Mouse (Mus musculus) gastrocnemius, postnatal 4 days (tissue): ENCODE measurements at regions not wholly inside any gene's neighbourhood (a gene's known extent, or its start where the extent isn't known, plus 50 kb on each side); places are given as distances from the start of the nearest gene placed in this dataset.

Source experiments
- DNase-seq, 2 experiments: peaks; one replicate each; pipeline ENCODE4 v3.0.0; 2021 to 2022; ENCODE audit warnings: low spot score in 2 of 2, mixed read lengths in 2 of 2

DNA sequence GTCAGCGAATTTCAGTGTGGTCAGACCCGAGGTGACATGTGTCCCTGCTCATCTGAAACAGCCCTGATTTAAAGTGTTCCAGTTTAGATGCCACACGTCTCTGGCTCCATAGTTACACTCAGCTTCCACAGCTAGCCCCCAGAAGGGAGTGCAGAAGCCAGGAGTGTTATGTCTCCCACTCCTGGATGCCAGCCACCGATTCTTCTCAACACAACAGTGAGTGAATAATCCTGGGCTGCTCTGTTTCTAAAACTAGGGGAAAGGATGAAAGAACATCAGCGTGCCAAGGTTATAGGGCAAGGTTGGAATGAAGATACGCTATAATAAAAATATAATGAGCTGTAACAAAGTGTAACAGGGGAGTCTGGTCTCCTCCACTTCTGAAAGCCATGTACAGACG is 51.5 kb upstream of the Stmnd1 start:
- DNase-seq = no peak

DNA sequence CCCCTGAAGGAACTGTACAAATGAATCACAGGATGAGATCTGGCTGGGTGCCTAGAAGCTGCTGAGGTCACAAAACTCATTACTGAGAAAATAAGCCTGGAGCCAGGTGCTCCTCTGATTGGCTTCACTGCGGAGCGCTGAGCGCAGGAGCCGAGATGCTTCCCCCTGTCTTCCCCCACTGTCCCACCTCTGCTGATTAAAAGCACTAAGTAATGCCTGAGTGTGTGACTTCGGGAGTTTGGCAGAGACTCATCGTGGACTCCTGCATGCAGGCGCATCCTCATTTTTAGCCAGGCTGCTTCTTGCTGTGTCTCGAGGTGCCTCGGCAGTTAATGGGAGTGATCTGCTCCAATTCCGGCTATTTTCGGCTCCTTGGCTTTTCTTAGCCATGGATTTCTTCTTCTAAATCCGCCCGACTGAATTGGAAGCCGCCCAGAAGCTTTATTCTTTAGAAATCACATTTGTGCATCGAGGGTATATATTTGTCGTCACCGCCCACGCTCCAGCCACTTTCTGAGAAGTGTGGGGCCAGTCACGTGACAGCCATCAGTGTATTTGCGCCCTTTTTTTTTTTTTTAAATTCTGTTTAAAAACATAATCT is 55.3 kb upstream of the Stmnd1 start:
- peak in 1 of 2 experiments; percentile 56 for DNase-seq

DNA sequence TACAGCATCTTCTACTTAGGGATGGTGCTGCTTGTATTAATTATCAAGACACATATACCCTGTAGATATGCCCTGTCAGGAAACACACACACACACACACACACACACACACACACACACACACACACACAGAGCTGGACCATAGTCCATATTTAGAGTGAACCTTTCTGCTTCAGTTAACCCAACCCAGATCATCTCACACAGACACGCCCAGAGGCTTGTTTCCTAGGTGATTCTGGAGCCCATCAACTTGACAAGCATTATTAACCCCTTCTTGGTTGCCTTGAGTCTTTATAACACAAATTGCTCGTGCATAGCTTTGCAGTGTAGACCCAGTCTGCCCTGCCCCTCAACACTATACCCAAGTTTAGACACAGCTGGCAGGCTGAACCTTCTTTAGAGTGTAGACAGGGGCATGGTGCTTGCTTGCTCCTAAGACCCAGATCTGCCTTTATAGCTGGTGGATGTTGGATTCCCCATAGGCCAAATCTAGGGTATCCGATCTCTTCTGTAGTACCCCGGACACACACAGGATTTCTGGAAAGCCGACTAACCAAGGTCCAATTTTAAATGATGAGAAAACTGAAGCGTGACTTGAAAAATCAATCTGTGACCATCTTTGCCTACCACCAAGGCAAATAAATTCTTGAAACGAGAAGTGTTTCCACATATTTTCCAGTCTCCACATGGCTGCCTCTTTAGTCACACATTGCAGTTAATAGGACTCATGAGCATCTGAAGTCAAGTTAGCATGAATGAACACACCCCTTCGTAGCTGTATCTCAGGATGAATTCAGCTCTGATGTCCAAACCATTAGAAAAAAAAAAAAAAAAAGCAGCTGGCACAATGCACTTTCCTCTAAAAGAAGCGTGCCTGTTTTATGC is 56.3 kb upstream of the Stmnd1 start:
- no peak for DNase-seq

DNA sequence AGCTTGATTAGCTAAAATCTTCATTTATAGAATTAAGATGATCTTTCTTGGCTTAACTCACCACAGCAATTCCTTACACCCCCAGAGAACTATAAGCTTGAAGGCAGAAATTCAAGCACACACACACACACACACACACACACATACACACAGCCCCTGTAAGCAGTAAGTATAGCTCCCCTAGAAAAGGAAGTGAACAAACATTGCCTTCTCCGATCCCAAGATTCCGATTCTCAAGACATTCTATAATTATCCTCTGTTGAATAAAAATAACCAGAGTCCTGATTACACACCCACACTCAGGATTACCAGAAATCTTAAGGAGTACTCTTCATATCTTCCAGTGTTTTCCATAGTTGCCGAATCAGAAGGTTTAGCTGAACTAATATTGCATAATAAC is 70.0 kb upstream of the Stmnd1 start:
- no peak for DNase-seq

DNA sequence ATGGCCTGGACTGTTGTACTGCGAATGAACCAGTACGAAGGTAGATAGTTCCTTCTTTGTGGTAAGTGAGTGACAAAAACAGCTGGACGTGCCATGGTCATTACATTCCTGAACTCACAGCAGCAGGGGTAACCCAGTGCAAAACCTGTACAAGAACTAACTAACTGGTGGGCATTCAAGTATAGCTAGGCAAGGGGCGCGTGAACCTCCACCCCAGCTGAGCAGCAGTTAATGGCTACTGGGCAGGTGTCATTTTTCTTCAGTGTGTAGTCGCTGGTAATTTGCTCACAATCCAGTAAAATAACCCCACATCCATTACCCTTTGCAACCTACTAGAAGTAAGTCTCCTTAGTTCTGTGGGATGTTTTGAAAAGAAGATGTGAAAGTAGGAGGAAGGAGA is 70.9 kb upstream of the Stmnd1 start:
- no peak for DNase-seq

DNA sequence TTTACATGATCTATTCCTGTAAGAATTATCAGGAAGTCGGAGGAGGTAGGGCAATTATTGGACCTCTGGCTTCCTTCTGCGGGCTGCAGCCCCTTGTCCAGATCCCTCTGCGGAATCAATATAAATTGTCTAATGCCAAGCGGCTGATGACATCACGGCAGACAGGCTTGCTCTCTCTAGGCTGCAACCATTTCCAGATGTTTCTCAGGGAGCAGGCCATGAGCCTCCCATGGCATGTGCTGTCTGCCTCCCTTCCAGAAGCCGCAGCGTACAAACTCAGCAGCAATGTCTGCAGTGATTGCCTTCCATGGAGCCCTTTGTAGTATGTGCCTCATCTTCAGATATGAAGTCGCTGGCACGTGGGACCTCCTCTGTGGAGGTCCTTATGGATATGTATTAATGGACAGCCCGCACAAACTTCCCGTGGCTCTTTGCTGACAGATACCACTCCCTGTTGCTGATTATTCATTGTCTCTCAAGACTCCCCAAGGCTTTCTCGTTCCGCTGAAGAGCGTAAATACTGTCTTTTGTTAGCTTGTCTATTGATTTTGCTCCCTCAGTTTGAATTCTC is 72.4 kb upstream of the Stmnd1 start:
- DNase-seq = no peak

DNA sequence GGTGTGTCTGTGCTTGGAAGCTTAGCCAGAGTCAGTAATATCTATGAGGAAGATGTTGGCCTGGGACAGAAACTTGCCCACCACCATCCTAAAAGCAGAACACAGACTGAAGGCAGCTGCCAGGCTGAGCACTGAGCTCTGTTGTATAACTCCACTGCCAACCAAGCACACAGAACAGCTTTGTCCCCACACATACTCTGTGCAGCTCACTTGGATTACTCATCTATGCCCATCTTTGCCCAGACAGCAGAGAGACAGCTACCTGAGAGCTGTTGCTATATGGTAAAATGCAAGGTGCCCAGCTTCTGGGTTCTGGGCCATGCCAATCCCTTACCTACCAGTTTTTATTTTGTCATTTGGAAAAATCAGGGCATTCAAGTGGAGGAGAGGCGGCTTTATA is 80.4 kb upstream of the Stmnd1 start:
- DNase-seq = no peak

DNA sequence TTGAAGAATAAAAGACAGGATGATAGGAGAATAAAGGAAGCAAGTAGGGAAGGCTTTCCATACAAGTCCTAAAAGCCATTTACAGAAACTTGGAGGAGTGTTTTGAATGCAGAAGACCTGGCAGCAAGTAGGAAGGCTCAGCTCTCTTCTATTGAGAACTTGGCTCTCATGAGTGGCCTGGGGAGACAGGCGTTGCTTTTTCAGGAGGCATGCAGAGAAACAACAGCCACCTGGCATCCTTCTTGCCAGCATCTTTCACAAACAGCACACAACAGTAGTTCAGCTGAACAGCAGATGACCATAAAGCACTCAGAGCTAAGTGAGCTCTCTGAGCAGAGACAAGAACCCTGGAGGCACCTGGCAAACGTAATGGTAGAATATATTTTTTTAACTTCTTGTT is 83.8 kb upstream of the Stmnd1 start:
- DNase-seq = no peak

DNA sequence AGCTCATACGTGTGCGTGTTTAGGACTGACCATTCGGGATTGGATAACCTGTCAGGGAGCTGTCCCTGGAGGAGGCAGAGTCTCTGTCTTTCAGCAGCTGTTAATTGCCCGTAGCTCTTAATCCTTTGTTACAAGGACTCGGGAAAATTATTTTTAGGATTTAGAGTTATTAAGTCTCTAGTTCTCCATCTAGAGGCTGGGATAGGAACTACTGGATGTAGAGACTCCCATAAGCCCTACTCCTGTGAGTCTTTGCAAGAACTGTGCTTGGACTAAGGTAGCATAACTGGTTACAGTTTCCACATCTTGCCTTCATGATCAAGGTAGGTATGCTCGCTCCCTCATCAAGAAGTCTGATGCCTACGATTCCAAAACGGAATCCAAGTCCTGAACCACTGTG is 90.7 kb upstream of the Stmnd1 start:
- DNase-seq = no peak

DNA sequence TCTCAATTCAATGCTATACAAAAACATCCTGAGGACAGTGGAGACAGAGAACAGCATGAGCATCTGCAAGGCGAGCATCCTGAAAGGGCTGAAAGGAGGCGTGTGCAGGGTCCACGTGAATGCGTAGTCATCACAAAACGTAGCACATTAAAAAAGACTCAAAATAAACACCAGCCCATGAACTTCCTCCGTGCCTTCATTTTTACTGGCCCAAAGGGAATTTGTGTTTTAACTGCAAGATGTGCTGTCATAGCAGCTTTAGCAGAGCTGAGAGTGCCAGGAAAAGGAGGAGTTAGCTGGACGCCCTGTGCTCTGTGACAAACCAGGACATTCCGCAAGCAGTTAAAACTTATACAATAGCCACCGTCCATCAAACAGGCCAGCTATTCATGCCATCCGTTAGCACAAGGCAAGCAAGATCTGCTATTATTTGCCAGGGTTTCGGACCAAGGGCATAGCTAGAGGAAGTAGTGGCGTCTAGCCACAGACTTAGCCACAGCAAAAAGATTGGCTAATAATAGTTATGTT is 92.9 kb upstream of the Stmnd1 start:
- no peak for DNase-seq

DNA sequence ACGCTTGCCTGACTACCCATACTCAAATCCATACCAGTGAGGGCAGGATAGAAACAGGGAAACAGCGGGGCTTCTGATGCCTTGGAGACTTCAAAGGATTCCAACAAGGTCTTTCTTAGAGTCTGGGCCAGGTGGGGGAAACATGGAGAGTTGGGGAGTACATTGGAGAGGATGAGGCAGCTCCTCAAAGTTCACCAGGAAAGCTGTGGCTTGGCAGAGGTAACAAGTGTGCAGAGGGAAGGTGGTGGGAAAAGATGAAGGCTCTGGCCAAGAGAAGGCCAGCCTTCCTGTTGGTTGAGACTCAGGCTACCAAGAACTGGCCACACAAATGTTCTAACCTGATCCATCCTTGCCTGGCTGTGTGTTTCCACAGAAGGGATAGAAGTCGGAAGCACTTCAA is 93.6 kb upstream of the Stmnd1 start:
- no peak for DNase-seq

DNA sequence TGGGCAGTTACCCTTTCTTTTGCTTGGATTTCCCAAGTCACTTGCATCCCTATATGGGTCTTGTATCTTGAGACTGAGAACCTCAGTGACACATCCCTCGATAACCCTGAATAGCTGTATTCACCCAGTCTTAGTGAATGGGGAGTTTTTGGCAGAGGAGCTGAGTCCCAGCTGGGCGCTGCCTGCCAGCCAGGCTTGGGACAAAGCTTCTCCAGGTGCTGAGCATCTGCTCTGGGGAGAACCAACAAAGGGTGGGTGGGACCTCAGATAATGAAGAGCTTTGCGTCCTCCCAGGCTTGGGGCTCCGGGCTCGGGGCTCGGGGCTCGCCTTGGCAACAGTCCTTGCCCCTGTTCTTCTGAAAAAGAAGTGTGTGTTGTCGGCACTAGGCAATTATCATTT is 100.4 kb upstream of the Stmnd1 start:
- DNase-seq = no peak

DNA sequence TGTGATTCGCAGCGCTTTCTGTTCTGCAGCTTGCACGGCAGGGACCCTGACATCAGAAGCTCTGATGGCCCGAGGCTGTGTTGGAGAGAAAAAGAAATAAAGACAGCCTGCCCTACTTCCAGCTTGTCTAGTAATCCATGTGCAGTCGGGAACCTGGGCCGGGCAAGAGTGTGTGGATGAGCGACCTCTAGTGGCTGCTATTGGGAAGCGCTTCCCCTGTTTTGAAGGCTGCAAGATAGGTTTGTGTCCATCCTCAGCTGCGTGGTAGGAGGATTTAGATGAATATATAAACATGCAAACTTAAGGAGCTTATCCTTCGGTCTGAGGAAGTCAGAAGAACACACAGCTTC is 111.5 kb upstream of the Stmnd1 start:
- DNase-seq = peak; percentile 49 to 66

DNA sequence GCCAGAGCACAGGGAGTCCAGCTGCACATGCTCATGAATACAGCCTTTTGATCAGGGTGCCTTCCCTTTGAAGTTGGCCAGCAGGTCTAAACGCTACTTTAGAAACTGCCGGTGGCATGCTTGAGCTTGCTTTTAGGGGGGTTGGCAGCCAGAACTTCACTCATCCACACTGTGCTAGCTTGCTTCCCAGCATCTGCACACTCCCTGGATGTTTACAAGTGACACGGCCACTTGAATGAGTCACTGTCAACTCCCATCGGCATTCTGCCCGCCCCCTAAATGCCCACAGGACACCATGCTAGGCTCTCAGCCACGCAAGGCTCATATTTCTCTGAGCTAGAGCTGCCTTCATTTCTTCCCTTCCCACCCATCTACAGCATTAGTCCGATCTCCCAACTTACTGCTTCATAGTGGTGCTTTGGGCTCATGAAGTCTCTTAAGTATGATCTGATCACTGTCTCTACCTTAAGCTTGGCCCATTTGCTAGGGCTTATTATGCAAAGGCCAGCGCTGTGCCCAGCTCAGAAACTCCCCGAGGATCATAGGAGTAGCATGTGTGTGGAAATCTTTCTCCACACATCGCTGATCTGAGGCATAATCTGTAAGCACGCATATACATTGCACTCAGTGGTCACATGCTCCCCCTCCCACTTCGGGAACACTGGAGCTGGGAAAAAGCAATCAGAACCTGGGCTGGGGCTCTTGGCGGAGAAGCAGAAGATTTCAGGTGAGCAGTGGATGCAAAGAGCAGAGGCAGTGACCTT is 112.1 kb upstream of the Stmnd1 start:
- DNase-seq = peak in 1 of 2 experiments; percentile 17

DNA sequence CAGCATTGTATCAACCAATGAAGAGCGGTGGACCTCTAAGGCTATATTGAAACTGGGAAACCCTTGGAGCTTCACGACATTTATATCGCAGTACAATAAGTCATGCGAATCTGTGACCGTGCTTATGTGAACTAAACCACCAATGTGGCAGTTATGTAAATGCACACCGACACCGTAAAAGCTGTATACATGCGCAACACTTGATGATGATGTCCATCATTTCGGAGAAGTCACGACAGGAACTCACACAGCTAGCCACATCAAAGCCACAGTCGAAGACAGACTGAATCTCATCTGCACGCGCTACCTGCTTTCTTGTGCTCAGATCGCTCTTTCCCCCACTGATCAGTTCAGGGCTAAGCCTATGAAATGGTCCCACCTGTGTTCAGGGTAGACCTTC is 114.2 kb upstream of the Stmnd1 start:
- no peak for DNase-seq

DNA sequence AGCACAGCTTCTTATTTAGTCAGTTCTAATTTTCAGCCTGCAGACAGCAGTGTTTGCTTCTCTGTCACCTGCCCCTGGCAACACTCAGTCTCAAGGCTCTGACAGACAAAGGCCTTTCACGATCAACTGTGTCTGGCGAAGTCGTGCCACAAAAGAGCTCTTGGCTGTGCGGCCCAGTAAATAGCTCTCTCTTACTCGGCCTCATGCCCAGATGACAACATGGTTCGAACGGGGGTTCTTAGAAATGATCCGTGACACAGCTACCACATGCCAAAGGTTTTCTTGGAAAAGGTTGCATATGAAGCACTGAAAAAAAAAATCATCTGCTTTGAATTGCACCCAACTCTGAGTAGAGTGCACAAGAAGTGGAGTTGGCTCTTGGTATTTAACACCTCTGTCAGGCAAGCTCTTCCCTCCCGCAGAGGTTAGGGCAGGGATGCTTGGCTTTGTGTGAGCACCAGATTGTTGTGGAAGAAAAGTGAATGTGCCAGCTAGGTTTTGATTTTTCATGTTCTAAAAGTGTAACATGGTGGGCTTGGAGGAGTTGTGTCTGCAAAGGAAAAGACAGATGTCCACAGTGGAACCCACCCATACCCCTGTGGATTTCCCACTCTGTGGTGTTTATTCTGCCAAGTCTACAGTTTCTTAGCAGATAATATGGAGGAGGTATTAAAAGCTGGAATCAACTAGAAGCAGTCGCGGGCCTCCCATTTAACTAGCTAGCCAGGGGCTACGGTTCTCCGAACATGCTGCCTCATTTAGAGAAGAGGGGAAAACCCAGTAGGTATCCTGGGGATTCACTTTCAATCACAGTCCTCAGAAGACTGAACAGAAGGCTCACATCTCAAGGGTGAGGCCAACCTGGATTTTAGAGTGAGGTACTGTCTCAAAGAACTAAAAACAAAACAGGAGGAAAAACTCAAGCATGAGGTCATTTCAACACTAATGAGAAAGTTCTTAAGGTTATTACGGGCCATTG is 120.0 kb upstream of the Stmnd1 start:
- DNase-seq = no peak

DNA sequence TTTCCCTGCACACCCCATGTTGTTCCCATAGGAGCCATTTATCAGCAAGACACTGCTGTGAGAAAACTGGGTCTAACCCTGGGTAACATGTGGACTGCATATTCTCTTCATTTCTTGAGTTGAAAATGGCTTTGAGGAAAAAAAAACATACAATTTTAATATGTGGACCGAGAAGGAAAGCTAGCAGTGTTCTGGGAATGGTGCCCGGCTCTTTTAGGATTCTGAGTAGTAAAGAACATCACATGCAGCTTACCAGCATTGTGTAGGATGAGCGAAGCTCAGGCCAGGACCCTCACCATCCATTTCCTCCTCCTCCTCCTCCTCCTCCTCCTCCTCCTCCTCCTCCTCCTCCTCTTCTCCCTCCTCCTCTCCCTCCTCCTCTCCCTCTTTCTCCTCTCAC is 133.5 kb upstream of the Stmnd1 start:
- no peak for DNase-seq

DNA sequence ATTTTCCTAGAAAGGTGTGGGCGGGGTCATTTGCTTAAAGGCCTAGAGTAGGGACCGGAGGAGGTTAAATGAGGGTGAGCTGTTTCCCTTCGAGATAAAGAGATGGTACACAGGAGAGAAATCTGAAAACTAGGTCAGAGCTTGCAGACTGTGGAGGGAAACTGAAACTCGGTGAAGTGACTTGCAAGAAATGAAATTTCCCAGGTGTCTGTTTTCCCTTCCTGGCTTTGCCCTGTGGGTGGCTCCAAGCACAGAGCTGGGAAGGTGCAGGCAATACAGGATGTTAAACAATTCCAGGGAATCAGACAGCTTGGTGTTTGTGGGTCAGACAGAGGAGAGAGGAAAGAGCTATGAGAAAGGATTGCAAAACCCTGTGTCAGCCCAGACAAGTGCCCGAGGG is 134.3 kb upstream of the Stmnd1 start:
- DNase-seq = no peak

DNA sequence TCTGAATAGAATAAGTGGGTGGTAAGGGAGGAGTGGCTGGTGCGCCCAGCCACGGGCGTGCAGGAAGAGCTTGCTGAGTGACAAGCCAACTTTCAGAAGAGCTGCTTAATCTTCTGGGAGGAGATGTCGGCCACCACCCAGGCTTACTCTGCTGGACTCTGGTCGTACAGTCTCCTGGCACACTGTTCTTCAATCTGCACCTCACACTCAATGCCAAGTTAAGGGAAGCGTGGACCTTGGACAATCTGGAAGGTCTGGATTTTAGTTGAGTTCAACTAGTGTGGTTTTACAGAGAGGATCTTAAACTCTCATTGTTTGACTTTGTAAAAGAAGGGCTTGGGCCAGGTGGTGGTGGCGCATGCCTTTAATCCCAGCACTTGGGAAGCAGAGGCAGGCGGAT is 138.1 kb upstream of the Stmnd1 start:
- no peak for DNase-seq

DNA sequence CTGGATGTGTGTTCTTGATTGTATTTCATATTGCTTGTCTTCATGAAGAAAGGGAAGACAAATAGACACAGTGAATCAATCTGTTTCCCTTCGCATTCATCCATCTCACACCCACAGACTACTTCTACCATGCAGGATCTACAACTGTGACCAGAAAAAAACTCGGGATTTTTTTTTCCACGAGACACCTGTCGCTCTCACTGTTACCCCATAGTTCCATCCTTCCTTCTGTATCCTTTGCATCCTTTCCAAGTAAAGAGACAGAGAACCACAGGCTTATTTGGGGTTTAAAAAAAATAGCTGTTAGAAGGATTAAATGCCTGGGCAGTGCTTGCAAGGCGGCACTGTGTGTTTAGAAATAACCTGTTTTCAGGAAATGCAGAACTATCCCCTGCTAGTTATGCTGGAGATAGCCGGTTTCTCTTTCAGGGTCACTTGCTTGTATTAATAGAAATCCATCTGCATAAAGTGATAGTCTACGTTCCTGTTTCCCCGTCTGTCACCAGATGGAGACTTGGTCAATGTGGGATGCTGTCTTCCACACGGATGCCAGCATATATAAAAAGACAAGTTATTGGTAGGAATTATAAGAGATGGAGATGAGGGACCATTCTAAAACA is 144.2 kb upstream of the Stmnd1 start:
- DNase-seq = no peak
